12 mouse cellular contexts compared by ENCODE assay signal in genomic region chr3:137977629-137978041, GRCm38 (mm10). TPM values are rescaled to one million over a fixed set of nuclear protein-coding genes. Genes with fewer than 3 reads are reported as not detected.
DNase-seq lines count a peak whose midpoint lies in the region; ATAC-seq lines count a peak whose summit lies in the region.
"Had no signal": no experiment of that assay in that cellular context is flagged by ENCODE, and none has a peak within 500 bp of the region (broad histone marks: within the 10 kb centered on the region; RNA-seq: fewer than 3 reads in every experiment).

No protein-coding gene starts in this region.

- 39% methylated on average over 6 of the region's 6 CpGs for WGBS in limb, embryonic 12.5 days
- 42% methylated on average over 6 of the region's 6 CpGs for WGBS in limb, embryonic 10.5 days
- WGBS in forebrain, embryonic 10.5 days: 15% methylated on average over 6 of the region's 6 CpGs
- 18% methylated on average over 6 of the region's 6 CpGs for WGBS in neural tube, embryonic 12.5 days
- WGBS in heart, embryonic 12.5 days: 62% methylated on average over 6 of the region's 6 CpGs

- DNase-seq in limb, embryonic 10.5 days (ENCODE audit: low spot score): no peak
- peak; percentile 44 for DNase-seq in forebrain, embryonic 10.5 days (ENCODE audit: extremely low spot score, low spot score)
- peak; percentile 19 to 56 for DNase-seq in layer of hippocampus, adult 8-10 months (ENCODE audit: low spot score in 2 of 2)
- DNase-seq in gastrocnemius, postnatal 25 days: no peak
- DNase-seq in urinary bladder, postnatal 10 days (ENCODE audit: low spot score): no peak
- DNase-seq: adrenal gland, postnatal 25 days; cerebellum, postnatal 36 days; lung, postnatal 36 days; thymus, adult 2 months had no signal

- H3K9me3 ChIP-seq in limb, embryonic 12.5 days: no peaks in the 10 kb centered on the region
- no peaks in the 10 kb centered on the region for H3K9me3 ChIP-seq in limb, embryonic 10.5 days (replicated peaks)
- no peaks in the 10 kb centered on the region for H3K9me3 ChIP-seq in forebrain, embryonic 10.5 days
- no peaks in the 10 kb centered on the region for H3K9me3 ChIP-seq in neural tube, embryonic 12.5 days
- no peaks in the 10 kb centered on the region for H3K9me3 ChIP-seq in heart, embryonic 12.5 days (replicated peaks)

- peaks cover 14% of the 10 kb centered on the region for H3K4me1 ChIP-seq in limb, embryonic 12.5 days (replicated peaks)
- peaks cover 25% of the 10 kb centered on the region for H3K4me1 ChIP-seq in limb, embryonic 10.5 days
- peaks cover 47% of the 10 kb centered on the region for H3K4me1 ChIP-seq in forebrain, embryonic 10.5 days
- H3K4me1 ChIP-seq in neural tube, embryonic 12.5 days: peaks cover 11% of the 10 kb centered on the region
- H3K4me1 ChIP-seq in heart, embryonic 12.5 days (replicated peaks): peaks cover 14% of the 10 kb centered on the region

- H3K4me3 ChIP-seq in limb, embryonic 12.5 days (replicated peaks): no peak overlapping the region
- H3K4me3 ChIP-seq in limb, embryonic 10.5 days: no peak overlapping the region
- H3K4me3 ChIP-seq in forebrain, embryonic 10.5 days: 0 out of 2 replicates have a peak overlapping the region, but pooled peaks have one; percentile 3
- H3K4me3 ChIP-seq in neural tube, embryonic 12.5 days: no peak overlapping the region
- H3K4me3 ChIP-seq in heart, embryonic 12.5 days: no peak overlapping the region

- H3K4me2 ChIP-seq in limb, embryonic 12.5 days: no peak overlapping the region
- H3K4me2 ChIP-seq in neural tube, embryonic 12.5 days (replicated peaks): no peak overlapping the region
- H3K4me2 ChIP-seq in heart, embryonic 12.5 days: no peak overlapping the region

- 0 out of 2 replicates have a peak overlapping the region, but pooled peaks have one; percentile 41 for H3K27ac ChIP-seq in limb, embryonic 12.5 days
- H3K27ac ChIP-seq in limb, embryonic 10.5 days: no peak overlapping the region
- H3K27ac ChIP-seq in forebrain, embryonic 10.5 days: peak overlapping the region; percentile 86
- no peak overlapping the region for H3K27ac ChIP-seq in neural tube, embryonic 12.5 days
- no peak overlapping the region for H3K27ac ChIP-seq in heart, embryonic 12.5 days (ENCODE audit: poor library complexity, severe bottlenecking)

- no peaks in the 10 kb centered on the region for H3K36me3 ChIP-seq in limb, embryonic 12.5 days
- no peaks in the 10 kb centered on the region for H3K36me3 ChIP-seq in limb, embryonic 10.5 days
- H3K36me3 ChIP-seq in forebrain, embryonic 10.5 days (replicated peaks): no peaks in the 10 kb centered on the region
- no peaks in the 10 kb centered on the region for H3K36me3 ChIP-seq in neural tube, embryonic 12.5 days
- 0 out of 2 replicates have a peak, but pooled peaks cover 8% of the 10 kb centered on the region for H3K36me3 ChIP-seq in heart, embryonic 12.5 days

- H3K27me3 ChIP-seq in limb, embryonic 12.5 days: no peaks in the 10 kb centered on the region
- H3K27me3 ChIP-seq in limb, embryonic 10.5 days (ENCODE audit: low read depth, poor library complexity, severe bottlenecking): no peaks in the 10 kb centered on the region
- 0 out of 2 replicates have a peak, but pooled peaks cover 4% of the 10 kb centered on the region for H3K27me3 ChIP-seq in forebrain, embryonic 10.5 days (ENCODE audit: poor library complexity, severe bottlenecking)
- no peaks in the 10 kb centered on the region for H3K27me3 ChIP-seq in neural tube, embryonic 12.5 days (replicated peaks)
- no peaks in the 10 kb centered on the region for H3K27me3 ChIP-seq in heart, embryonic 12.5 days (replicated peaks)

- 0 out of 2 replicates have a peak overlapping the region, but pooled peaks have one; percentile 8 for H3K9ac ChIP-seq in limb, embryonic 12.5 days (replicated peaks)
- no peak overlapping the region for H3K9ac ChIP-seq in neural tube, embryonic 12.5 days
- H3K9ac ChIP-seq in heart, embryonic 12.5 days: no peak overlapping the region

- no peak for ATAC-seq in limb, embryonic 12.5 days (ENCODE audit: insufficient number of reproducible peaks, insufficient read depth, low FRiP score, low TSS enrichment, low read depth)
- ATAC-seq in neural tube, embryonic 12.5 days (ENCODE audit: low FRiP score, low read depth): peak; percentile 46
- ATAC-seq in heart, embryonic 12.5 days (ENCODE audit: insufficient number of reproducible peaks, low FRiP score): no peak

RNA-seq across cellular contexts. Expression of gene Dapp1, which starts 3.7 kb away (rescaled TPM):
- polyA plus RNA-seq in limb, embryonic 12.5 days (2016; fragmentation: Nextera tagmentation; extraction: Ambion mirVana): 2.9 and 3.3 TPM in 2 replicates
- 1.7 and 1.9 TPM in 2 replicates for polyA plus RNA-seq in limb, embryonic 10.5 days (2016; fragmentation: Nextera tagmentation; extraction: Ambion mirVana)
- 2.2 and 3.5 TPM in 2 replicates for polyA plus RNA-seq in forebrain, embryonic 10.5 days (2016; fragmentation: Nextera tagmentation; extraction: Ambion mirVana)
- total RNA-seq in layer of hippocampus, adult 8-10 months (2022): 1 to 10 TPM; 5.3 to 8.4 (median 7.6) TPM
- polyA plus RNA-seq in neural tube, embryonic 12.5 days (2016; fragmentation: Nextera tagmentation; extraction: Ambion mirVana): 1.6 and 2.2 TPM in 2 replicates
- 1 to 10 TPM in 1 of 2 experiments, under 1 TPM in 1; 0.84 to 1.3 TPM for total RNA-seq in gastrocnemius, postnatal 25 days (2021)
- polyA plus RNA-seq in heart, embryonic 12.5 days (2016; fragmentation: Nextera tagmentation; extraction: Ambion mirVana): 14.8 and 15.1 TPM in 2 replicates

RNA-seq across cellular contexts. Expression of gene Lamtor3, which starts 59.3 kb away (rescaled TPM):
- polyA plus RNA-seq in limb, embryonic 12.5 days (2016; fragmentation: Nextera tagmentation; extraction: Ambion mirVana): 94.0 and 98.3 TPM in 2 replicates
- 84.0 and 87.3 TPM in 2 replicates for polyA plus RNA-seq in limb, embryonic 10.5 days (2016; fragmentation: Nextera tagmentation; extraction: Ambion mirVana)
- 90.1 and 92.3 TPM in 2 replicates for polyA plus RNA-seq in forebrain, embryonic 10.5 days (2016; fragmentation: Nextera tagmentation; extraction: Ambion mirVana)
- 10 to 100 TPM; 60.2 to 72.0 (median 65.2) TPM for total RNA-seq in layer of hippocampus, adult 8-10 months (2022)
- 94.8 and 101 TPM in 2 replicates for polyA plus RNA-seq in neural tube, embryonic 12.5 days (2016; fragmentation: Nextera tagmentation; extraction: Ambion mirVana)
- total RNA-seq in gastrocnemius, postnatal 25 days (2021): 10 to 100 TPM; 48.5 to 55.8 TPM
- 86.3 and 92.0 TPM in 2 replicates for polyA plus RNA-seq in heart, embryonic 12.5 days (2016; fragmentation: Nextera tagmentation; extraction: Ambion mirVana)

Comparison
In these comparisons a context has a peak if more than half of its experiments do, and no peak if none do; other contexts are left out.
1. H3K27ac ChIP-seq: peak in limb, embryonic 12.5 days (single experiment) and forebrain, embryonic 10.5 days (single experiment); none in limb, embryonic 10.5 days (single experiment), neural tube, embryonic 12.5 days (single experiment) and heart, embryonic 12.5 days (single experiment).
2. DNase-seq: peak in forebrain, embryonic 10.5 days (single experiment) and layer of hippocampus, adult 8-10 months (2 of 2); none in limb, embryonic 10.5 days (single experiment), gastrocnemius, postnatal 25 days (single experiment) and urinary bladder, postnatal 10 days (single experiment).